Comparison of ENCODE assay signal across 10 mouse cellular contexts in genomic region chr13:33966025-33966412, GRCm38 (mm10). TPM values are rescaled to one million over a fixed set of nuclear protein-coding genes. Genes with fewer than 3 reads are reported as not detected.
DNase-seq lines count a peak whose midpoint lies in the region; ATAC-seq and TF ChIP-seq lines count a peak whose summit lies in the region.
"Had no signal": no experiment of that assay in that cellular context is flagged by ENCODE, and none has a peak within 500 bp of the region (broad histone marks: within the 10 kb centered on the region; RNA-seq: fewer than 3 reads in every experiment).

No protein-coding gene starts in this region.

- no peak for ATAC-seq in heart, embryonic 16.5 days (replicated peaks; ENCODE audit: extremely low read depth, insufficient read depth, low FRiP score)
- ATAC-seq in liver, embryonic 14.5 days (ENCODE audit: insufficient read depth) = no peak
- ATAC-seq in erythroid progenitor cell, adult 5-6 weeks (replicated peaks; ENCODE audit: low FRiP score, poor library complexity, severe bottlenecking) = no peak

- no peak overlapping the region for H3K27ac ChIP-seq in heart, embryonic 16.5 days (ENCODE audit: low read length)
- no peak overlapping the region for H3K27ac ChIP-seq in embryonic facial prominence, embryonic 10.5 days (replicated peaks)
- no peak overlapping the region for H3K27ac ChIP-seq in liver, embryonic 14.5 days

- 33% methylated on average over 4 of the region's 4 CpGs for WGBS in heart, embryonic 16.5 days
- 72% methylated on average over 4 of the region's 4 CpGs for WGBS in embryonic facial prominence, embryonic 10.5 days
- 45% methylated on average over 4 of the region's 4 CpGs for WGBS in liver, embryonic 14.5 days (ENCODE audit: insufficient replicate concordance)

- peaks cover 11% of the 10 kb centered on the region for H3K4me1 ChIP-seq in heart, embryonic 16.5 days (ENCODE audit: control insufficient read depth, insufficient read depth, low read length)
- H3K4me1 ChIP-seq in embryonic facial prominence, embryonic 10.5 days = peaks cover 11% of the 10 kb centered on the region
- H3K4me1 ChIP-seq in liver, embryonic 14.5 days (replicated peaks; ENCODE audit: control insufficient read depth in 2 of 2, insufficient read depth in 2 of 2, low read length in 1 of 2) = peaks cover 5 to 17% of the 10 kb centered on the region in 2 experiments; a peak in 2 of 4 replicates

- no peak for TF ChIP-seq EP300 in liver, embryonic 14.5 days (IDR thresholded peaks at IDR 0.05; ENCODE audit: low read depth)

- H3K27me3 ChIP-seq in heart, embryonic 16.5 days (ENCODE audit: control insufficient read depth, insufficient read depth, low read length) = no peaks in the 10 kb centered on the region
- no peaks in the 10 kb centered on the region for H3K27me3 ChIP-seq in embryonic facial prominence, embryonic 10.5 days (replicated peaks; ENCODE audit: low read depth, poor library complexity, severe bottlenecking)
- no peaks in the 10 kb centered on the region for H3K27me3 ChIP-seq in liver, embryonic 14.5 days (ENCODE audit: control insufficient read depth, insufficient read depth, low read length)

- H3K36me3 ChIP-seq in heart, embryonic 16.5 days (ENCODE audit: control insufficient read depth, insufficient read depth) = no peaks in the 10 kb centered on the region
- 0 out of 2 replicates have a peak, but pooled peaks cover under 1% of the 10 kb centered on the region for H3K36me3 ChIP-seq in embryonic facial prominence, embryonic 10.5 days (replicated peaks)
- H3K36me3 ChIP-seq in liver, embryonic 14.5 days (replicated peaks; ENCODE audit: control insufficient read depth, insufficient read depth, low read depth) = no peaks in the 10 kb centered on the region

- intact Hi-C loops in heart, postnatal 10 days (cut with DNase I) = no loop called here
- intact Hi-C loops in left cerebral cortex, postnatal 10 days (cut with DNase I) = no loop called here

- H3K4me3 ChIP-seq in heart, embryonic 16.5 days (ENCODE audit: low read length) = peak overlapping the region; percentile 68; the same call in 1 of the 2 replicates
- peak overlapping the region; percentile 69; the same call in 1 of the 2 replicates for H3K4me3 ChIP-seq in embryonic facial prominence, embryonic 10.5 days
- peak overlapping the region; percentile 47 to 64; a peak in 3 of 4 replicates for H3K4me3 ChIP-seq in liver, embryonic 14.5 days (ENCODE audit: insufficient read depth in 1 of 2, low read depth in 2 of 2, low read length in 2 of 2)

- TF ChIP-seq CTCF in liver, embryonic 14.5 days (IDR thresholded peaks at IDR 0.05; ENCODE audit: low read depth) = no peak

- H3K9me3 ChIP-seq in heart, embryonic 16.5 days (replicated peaks; ENCODE audit: control insufficient read depth, low read length) = no peaks in the 10 kb centered on the region
- no peaks in the 10 kb centered on the region for H3K9me3 ChIP-seq in embryonic facial prominence, embryonic 10.5 days
- H3K9me3 ChIP-seq in liver, embryonic 14.5 days (ENCODE audit: control insufficient read depth, low read length) = no peaks in the 10 kb centered on the region

- no peak for DNase-seq in heart, postnatal 10 days
- peak; percentile 42 for DNase-seq in 416B (ENCODE audit: low read depth)
- DNase-seq in embryonic facial prominence, embryonic 10.5 days (ENCODE audit: low spot score) = no peak
- DNase-seq in liver, embryonic 14.5 days (ENCODE audit: low read depth in 3 of 3, low spot score in 3 of 3) = no peak
- no peak for DNase-seq in adrenal gland, adult 18-20 months (ENCODE audit: low spot score in 2 of 2)
- no peak for DNase-seq in left cerebral cortex, postnatal 10 days (ENCODE audit: extremely low spot score in 1 of 2, low spot score in 2 of 2)
- DNase-seq: kidney, postnatal 36 days; lung, postnatal 4 days had no signal

- peak overlapping the region; percentile 82; the same call in 1 of the 2 replicates for H3K9ac ChIP-seq in heart, embryonic 16.5 days (ENCODE audit: low read length)
- H3K9ac ChIP-seq in liver, embryonic 14.5 days (replicated peaks) = no peak overlapping the region

- H3K4me2 ChIP-seq in heart, embryonic 16.5 days (ENCODE audit: low read depth, low read length) = peak overlapping the region; percentile 67
- peak overlapping the region; percentile 82 for H3K4me2 ChIP-seq in liver, embryonic 14.5 days (ENCODE audit: low read depth)

RNA-seq across cellular contexts. Expression of gene Nqo2, which starts 1.5 kb away (rescaled TPM):
- 27.6 and 28.9 TPM in 2 replicates for polyA plus RNA-seq in heart, embryonic 16.5 days (2015; fragmentation: Nextera tagmentation; extraction: Ambion mirVana)
- total RNA-seq in heart, postnatal 10 days (2021) = 10 to 100 TPM; 24.2 to 26.3 TPM
- polyA plus RNA-seq in embryonic facial prominence, embryonic 10.5 days (2016; fragmentation: Nextera tagmentation; extraction: Ambion mirVana) = 21.6 and 24.0 TPM in 2 replicates
- polyA plus RNA-seq in liver, embryonic 14.5 days (2012; rRNA removed) = 7.3 and 12.0 TPM in 2 replicates
- 25.0 and 27.4 TPM in 2 replicates for polyA plus RNA-seq in liver, embryonic 14.5 days (2014; fragmentation: Nextera tagmentation; extraction: Ambion mirVana)
- total RNA-seq in adrenal gland, adult 18-20 months (2021) = 10 to 100 TPM; 28.6 to 51.8 TPM
- total RNA-seq in erythroid progenitor cell, adult 5-6 weeks (2015; ENCODE audit: low replicate concordance) = 7.2 and 34.0 TPM in 2 replicates
- total RNA-seq in erythroid progenitor cell, adult 5-6 weeks (2017; ENCODE audit: low replicate concordance) = 1.1 and 4.1 TPM in 2 replicates
- 1 to 10 TPM; 4.6 TPM for total RNA-seq in left cerebral cortex, postnatal 10 days (2021)

RNA-seq across cellular contexts. Expression of gene Ripk1, which starts 36.1 kb away (rescaled TPM):
- 10.0 and 10.9 TPM in 2 replicates for polyA plus RNA-seq in heart, embryonic 16.5 days (2015; fragmentation: Nextera tagmentation; extraction: Ambion mirVana)
- total RNA-seq in heart, postnatal 10 days (2021) = 10 to 100 TPM; 12.9 to 13.5 TPM
- 7.4 and 8.6 TPM in 2 replicates for polyA plus RNA-seq in embryonic facial prominence, embryonic 10.5 days (2016; fragmentation: Nextera tagmentation; extraction: Ambion mirVana)
- polyA plus RNA-seq in liver, embryonic 14.5 days (2012; rRNA removed) = 2.8 and 4.7 TPM in 2 replicates
- polyA plus RNA-seq in liver, embryonic 14.5 days (2014; fragmentation: Nextera tagmentation; extraction: Ambion mirVana) = 11.2 and 11.4 TPM in 2 replicates
- total RNA-seq in adrenal gland, adult 18-20 months (2021) = 10 to 100 TPM; 23.6 to 31.1 TPM
- total RNA-seq in erythroid progenitor cell, adult 5-6 weeks (2015; ENCODE audit: low replicate concordance) = 27.0 and 37.7 TPM in 2 replicates
- total RNA-seq in erythroid progenitor cell, adult 5-6 weeks (2017; ENCODE audit: low replicate concordance) = 7.3 and 24.8 TPM in 2 replicates
- total RNA-seq in left cerebral cortex, postnatal 10 days (2021) = 1 to 10 TPM; 7.5 to 8.4 TPM

RNA-seq across cellular contexts. Expression of gene Serpinb6a, which starts 36.6 kb away (rescaled TPM):
- 63.6 and 65.8 TPM in 2 replicates for polyA plus RNA-seq in heart, embryonic 16.5 days (2015; fragmentation: Nextera tagmentation; extraction: Ambion mirVana)
- 100 to 1,000 TPM; 113 TPM for total RNA-seq in heart, postnatal 10 days (2021)
- 31.1 and 36.2 TPM in 2 replicates for polyA plus RNA-seq in embryonic facial prominence, embryonic 10.5 days (2016; fragmentation: Nextera tagmentation; extraction: Ambion mirVana)
- 6.7 and 12.7 TPM in 2 replicates for polyA plus RNA-seq in liver, embryonic 14.5 days (2012; rRNA removed)
- 14.6 and 17.1 TPM in 2 replicates for polyA plus RNA-seq in liver, embryonic 14.5 days (2014; fragmentation: Nextera tagmentation; extraction: Ambion mirVana)
- 100 to 1,000 TPM; 279 to 624 TPM for total RNA-seq in adrenal gland, adult 18-20 months (2021)
- total RNA-seq in erythroid progenitor cell, adult 5-6 weeks (2015; ENCODE audit: low replicate concordance) = 25.6 and 41.1 TPM in 2 replicates
- 39.3 and 39.9 TPM in 2 replicates for total RNA-seq in erythroid progenitor cell, adult 5-6 weeks (2017; ENCODE audit: low replicate concordance)
- total RNA-seq in left cerebral cortex, postnatal 10 days (2021) = 10 to 100 TPM; 37.6 to 41.9 TPM
